Mouse (Mus musculus) liver, postnatal 0 days (tissue): ENCODE measurements at regions not wholly inside any gene's neighbourhood (a gene's known extent, or its start where the extent isn't known, plus 50 kb on each side); places are given as distances from the start of the nearest gene placed in this dataset.

Experiments
- ATAC-seq: fragments of 200-750 bp; cut with Nextera tagmentation; 2 replicates; pipeline ENCODE4 v1.8.0; 2017; ENCODE audit warnings: mild to moderate bottlenecking, moderate library complexity
- DNase-seq: peaks from one replicate; pipeline ENCODE4 v3.0.0-alpha.2; 2016
- H3K27ac ChIP-seq: fragments of 300-500 bp; sonication (generic); 2 replicates; pipeline ENCODE4 v1.5.1; 2014; ENCODE audit warnings: antibody characterized with exemption, moderate library complexity, mild to moderate bottlenecking, low read depth
- H3K27me3 ChIP-seq: fragments of 300-500 bp; sonication (generic); 2 replicates; pipeline ENCODE4 v1.6.1; 2014; ENCODE audit warnings: low read length, control low read depth, mixed read lengths; ENCODE audit not compliant: insufficient read depth
- H3K36me3 ChIP-seq: fragments of 300-500 bp; sonication (generic); replicated peaks from 2 replicates; pipeline ENCODE4 v1.6.1; 2014; ENCODE audit warnings: mild to moderate bottlenecking, control low read depth, low read length, moderate library complexity, mixed read lengths; ENCODE audit not compliant: insufficient read depth
- H3K4me1 ChIP-seq: fragments of 300-500 bp; sonication (generic); 2 replicates; pipeline ENCODE4 v1.6.1; 2014; ENCODE audit warnings: antibody characterized with exemption, mild to moderate bottlenecking, control low read depth; ENCODE audit not compliant: insufficient read depth
- H3K4me2 ChIP-seq: fragments of 300-500 bp; sonication (generic); 2 replicates; pipeline ENCODE4 v1.6.1; 2014; ENCODE audit warnings: low read depth, mild to moderate bottlenecking, low read length, moderate library complexity, mixed read lengths
- H3K4me3 ChIP-seq: fragments of 300-500 bp; sonication (generic); 2 replicates; pipeline ENCODE4 v1.5.1; 2014; ENCODE audit warnings: low read depth, low read length
- H3K9ac ChIP-seq: fragments of 300-500 bp; sonication (generic); replicated peaks from 2 replicates; pipeline ENCODE4 v1.6.1; 2014; ENCODE audit warnings: mild to moderate bottlenecking, moderate library complexity
- H3K9me3 ChIP-seq: fragments of 300-500 bp; sonication (generic); 2 replicates; pipeline ENCODE4 v1.6.1; 2016; ENCODE audit warnings: mild to moderate bottlenecking, control low read depth, low read length, mixed read lengths
- CTCF ChIP-seq: sonication (generic); IDR thresholded peaks from 2 replicates; pipeline ENCODE4 v1.5.1; 2016; ENCODE audit warnings: antibody characterized with exemption, low read depth
- EP300 ChIP-seq: IDR thresholded peaks from 2 replicates; pipeline ENCODE4 v1.6.1; 2016; ENCODE audit warnings: antibody characterized with exemption, low read depth, mild to moderate bottlenecking
- WGBS: fragments of 180-500 bp; shearing (Covaris S2); extraction: QIAGEN DNeasy Blood & Tissue Kit; methylation state at CpG from one replicate; pipeline ENCODE4 v1.1.7; 2014; ENCODE audit not compliant: insufficient replicate concordance; 5-methylcytosine and 5-hydroxymethylcytosine counted together

DNA sequence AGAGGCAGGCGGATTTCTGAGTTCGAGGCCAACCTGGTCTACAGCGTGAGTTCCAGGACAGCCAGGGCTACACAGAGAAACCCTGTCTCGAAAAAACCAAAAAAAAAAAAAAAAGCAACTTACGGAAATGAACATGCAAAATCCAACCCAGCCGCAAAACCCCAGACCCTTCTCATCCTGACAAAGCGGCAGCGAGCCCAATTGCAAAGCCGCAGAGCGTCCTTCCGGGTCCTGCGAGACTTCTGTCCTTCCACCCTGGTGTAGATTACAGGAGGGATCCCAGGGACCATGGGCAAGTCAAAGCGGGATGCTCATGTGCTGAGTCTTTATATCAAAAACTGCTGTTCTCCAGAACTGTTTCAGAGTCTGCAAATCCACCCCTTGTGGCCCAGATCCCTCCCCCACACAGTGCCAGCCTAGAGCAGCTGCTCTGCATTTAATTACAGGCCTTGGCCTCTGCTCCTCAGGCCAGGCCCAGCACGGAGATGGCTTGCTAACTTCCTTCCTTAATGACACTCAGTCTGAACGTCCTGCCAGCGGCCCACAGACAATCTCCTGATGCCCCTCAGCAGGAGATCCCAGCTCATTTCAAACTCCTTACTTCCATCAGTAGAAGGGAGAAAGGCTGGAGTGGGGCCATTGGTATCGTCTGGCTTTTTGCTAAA is 67.1 kb upstream of the Tmem150c start:
- ATAC-seq (no peak), DNase-seq (no peak)
- Histone ChIP-seq H3K27ac (no peak overlapping the region), H3K9me3 (no peaks in the 10 kb centered on the region), H3K4me3 (no peak overlapping the region), H3K36me3 (no peaks in the 10 kb centered on the region), H3K9ac (no peak overlapping the region), H3K4me2 (no peak overlapping the region), H3K27me3 (no peaks in the 10 kb centered on the region), H3K4me1 (no peaks in the 10 kb centered on the region)
- WGBS: 59% methylated on average over 17 of the region's 17 CpGs
- TF ChIP-seq EP300 (no peak), CTCF (no peak)

DNA sequence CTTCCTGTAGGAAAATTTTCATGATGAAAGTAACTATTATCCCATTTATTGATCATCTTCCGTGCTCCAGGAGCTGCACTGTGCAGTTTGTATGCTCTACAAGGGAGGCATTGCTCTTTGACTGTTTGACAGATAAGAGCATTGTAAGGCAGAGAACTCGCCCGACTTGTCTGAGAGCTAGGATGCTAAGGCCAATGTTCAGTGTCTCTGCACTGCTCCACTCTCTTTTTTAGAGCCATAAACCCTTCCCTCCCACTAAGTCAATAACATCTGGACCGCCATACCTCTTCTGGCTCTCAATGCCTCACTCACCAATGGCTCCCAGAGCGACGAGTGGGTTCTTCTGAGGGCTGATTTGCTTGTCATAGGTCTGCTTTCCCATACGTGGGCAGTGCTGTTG is 65.9 kb upstream of the Tmem150c start:
- Histone ChIP-seq H3K4me2 (no peak overlapping the region), H3K36me3 (no peaks in the 10 kb centered on the region), H3K9ac (no peak overlapping the region), H3K27me3 (no peaks in the 10 kb centered on the region), H3K9me3 (no peaks in the 10 kb centered on the region), H3K27ac (no peak overlapping the region), H3K4me1 (no peaks in the 10 kb centered on the region), H3K4me3 (no peak overlapping the region)
- 57% methylated on average over 7 of the region's 7 CpGs for WGBS
- TF ChIP-seq EP300 (no peak), CTCF (no peak)
- DNase-seq: no peak
- no peak for ATAC-seq

DNA sequence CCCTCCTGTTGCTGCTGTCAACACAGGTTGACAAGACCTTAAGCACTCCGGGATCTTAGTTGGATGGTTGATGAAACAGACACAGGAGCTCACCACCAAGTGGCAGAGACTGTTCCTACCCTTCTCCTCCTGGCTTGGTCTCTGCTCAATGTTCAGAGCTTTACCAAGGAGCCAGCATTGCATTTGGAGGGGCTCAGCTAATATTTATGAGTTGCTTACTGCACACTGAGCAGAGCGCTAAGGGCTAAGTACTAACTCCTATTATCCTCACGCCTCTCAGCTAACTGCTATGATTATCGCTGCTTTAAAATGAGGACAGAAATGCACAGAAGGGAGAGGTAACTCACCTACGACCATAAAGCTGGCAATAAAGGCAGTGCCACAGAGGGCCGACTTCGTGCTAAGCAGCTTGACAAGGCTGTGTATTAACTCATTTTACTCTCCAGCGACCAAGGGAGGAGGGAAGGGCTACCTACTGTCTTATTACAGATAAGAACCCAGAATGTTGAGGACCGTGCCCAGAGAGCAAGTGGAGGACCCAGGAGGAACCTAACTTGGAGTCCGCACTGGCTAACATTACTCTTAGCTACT is 65.3 kb upstream of the Tmem150c start:
- H3K4me3 ChIP-seq: no peak overlapping the region
- no peak overlapping the region for H3K9ac ChIP-seq
- no peak for ATAC-seq
- TF ChIP-seq EP300: no peak
- TF ChIP-seq CTCF: no peak
- H3K9me3 ChIP-seq: no peaks in the 10 kb centered on the region
- H3K36me3 ChIP-seq: no peaks in the 10 kb centered on the region
- no peak for DNase-seq
- WGBS: 70% methylated on average over 10 of the region's 10 CpGs
- no peak overlapping the region for H3K27ac ChIP-seq
- no peak overlapping the region for H3K4me2 ChIP-seq
- no peaks in the 10 kb centered on the region for H3K4me1 ChIP-seq
- H3K27me3 ChIP-seq: no peaks in the 10 kb centered on the region

DNA sequence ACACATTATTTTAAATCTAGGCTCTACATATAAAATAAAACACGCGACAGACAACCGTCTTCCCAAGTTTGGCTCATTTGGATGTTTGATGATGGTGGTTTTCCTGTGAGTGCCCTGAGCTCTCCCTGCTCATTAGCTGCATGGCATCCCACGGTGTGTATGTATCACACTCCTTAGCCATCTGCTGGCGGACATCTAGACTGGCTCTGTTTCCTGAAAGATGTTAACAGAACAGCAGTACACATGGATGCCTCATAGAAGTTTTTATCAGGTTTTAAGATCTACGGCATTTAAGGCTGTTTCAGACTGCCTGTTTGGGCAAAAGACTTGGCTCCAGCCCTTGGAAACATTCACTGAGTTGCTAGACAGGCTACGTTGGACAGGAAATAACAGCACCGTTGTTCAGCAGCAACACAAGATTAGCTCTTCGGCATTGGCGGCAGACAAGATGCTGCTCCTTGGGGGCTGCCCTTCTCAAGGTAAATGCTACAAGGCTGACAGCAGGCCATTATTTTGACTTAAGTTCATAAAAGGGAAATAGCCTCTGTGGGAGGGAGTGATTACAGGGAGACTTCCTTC is 61.5 kb upstream of the Tmem150c start:
- Histone ChIP-seq H3K27me3 (no peaks in the 10 kb centered on the region), H3K9me3 (no peaks in the 10 kb centered on the region), H3K4me2 (no peak overlapping the region), H3K4me1 (no peaks in the 10 kb centered on the region; the same call in 1 of the 2 replicates), H3K36me3 (no peaks in the 10 kb centered on the region), H3K9ac (no peak overlapping the region), H3K4me3 (no peak overlapping the region), H3K27ac (no peak overlapping the region)
- no peak for ATAC-seq
- WGBS: 50% methylated on average over 10 of the region's 10 CpGs
- no peak for DNase-seq
- TF ChIP-seq EP300 (no peak), CTCF (no peak)

DNA sequence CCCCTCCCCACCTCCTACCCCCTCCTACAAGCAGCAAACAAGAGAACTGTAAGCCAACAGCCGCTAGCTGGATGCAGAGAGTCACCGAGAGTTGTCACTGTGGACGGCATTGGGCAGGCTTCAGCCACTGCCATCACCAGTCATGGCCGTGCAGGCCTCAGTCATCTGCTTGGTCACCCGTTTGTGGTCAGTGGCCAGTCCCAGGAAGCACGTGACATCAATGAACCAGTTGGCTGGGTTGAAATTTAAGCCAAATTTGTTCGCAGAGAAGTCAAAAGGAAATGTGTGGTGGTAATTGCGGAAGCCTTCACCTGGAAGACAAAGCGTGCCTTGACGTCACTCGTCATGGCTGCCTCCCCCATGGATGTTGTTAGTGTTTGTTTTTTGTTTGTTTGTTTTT is 60.7 kb upstream of the Tmem150c start:
- Histone ChIP-seq H3K27me3 (no peaks in the 10 kb centered on the region), H3K4me1 (no peaks in the 10 kb centered on the region; the same call in 1 of the 2 replicates), H3K9ac (no peak overlapping the region), H3K4me2 (no peak overlapping the region), H3K9me3 (no peaks in the 10 kb centered on the region), H3K4me3 (no peak overlapping the region), H3K36me3 (no peaks in the 10 kb centered on the region), H3K27ac (no peak overlapping the region)
- no peak for DNase-seq
- 65% methylated on average over 11 of the region's 11 CpGs for WGBS
- TF ChIP-seq EP300 (no peak), CTCF (no peak)
- ATAC-seq: no peak

DNA sequence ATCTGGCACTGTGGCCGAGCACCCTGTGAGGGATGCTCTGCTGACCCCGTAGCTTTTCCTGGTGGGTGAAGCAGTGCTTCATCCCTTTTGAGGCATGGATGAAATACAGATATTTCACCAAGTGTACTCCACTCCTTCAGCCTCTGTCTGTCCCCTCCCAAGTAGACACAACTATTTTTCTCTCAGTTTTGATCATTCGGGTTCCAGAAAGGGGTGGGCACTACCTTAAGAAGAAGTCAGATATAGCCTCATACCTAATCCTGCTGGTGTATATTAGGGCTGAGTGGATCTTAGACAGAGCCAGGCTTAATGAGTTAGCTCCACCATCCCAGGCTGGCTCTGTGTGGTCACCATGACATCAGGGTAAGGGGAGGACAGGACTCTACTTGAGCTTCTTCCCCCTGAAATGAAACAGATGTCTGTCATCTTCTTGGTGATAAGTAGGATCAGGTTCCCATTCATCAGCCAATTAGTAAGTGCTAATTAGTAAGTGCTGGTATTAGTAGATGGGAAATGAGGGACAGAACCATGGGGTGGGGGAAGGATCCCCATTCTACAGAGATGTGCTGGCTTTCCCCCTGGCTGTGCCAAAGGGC is 58.7 kb upstream of the Tmem150c start:
- DNase-seq (no peak), ATAC-seq (no peak)
- Histone ChIP-seq H3K4me3 (no peak overlapping the region), H3K4me1 (no peaks in the 10 kb centered on the region; the same call in 1 of the 2 replicates), H3K27me3 (no peaks in the 10 kb centered on the region), H3K9ac (no peak overlapping the region), H3K36me3 (no peaks in the 10 kb centered on the region), H3K4me2 (no peak overlapping the region; the same call in 1 of the 2 replicates), H3K9me3 (no peaks in the 10 kb centered on the region), H3K27ac (no peak overlapping the region)
- WGBS: 81% methylated on average over 3 of the region's 3 CpGs
- TF ChIP-seq CTCF (no peak), EP300 (no peak)
